Mouse (Mus musculus): Measurements from ENCODE around the gene Gm30191. TPM values are rescaled to one million over a fixed set of nuclear protein-coding genes. Genes with fewer than 3 reads are reported as not detected.

The Gm30191 gene
- polyA plus RNA-seq, 1 experiment from 2014 or later = not detected

DNA sequence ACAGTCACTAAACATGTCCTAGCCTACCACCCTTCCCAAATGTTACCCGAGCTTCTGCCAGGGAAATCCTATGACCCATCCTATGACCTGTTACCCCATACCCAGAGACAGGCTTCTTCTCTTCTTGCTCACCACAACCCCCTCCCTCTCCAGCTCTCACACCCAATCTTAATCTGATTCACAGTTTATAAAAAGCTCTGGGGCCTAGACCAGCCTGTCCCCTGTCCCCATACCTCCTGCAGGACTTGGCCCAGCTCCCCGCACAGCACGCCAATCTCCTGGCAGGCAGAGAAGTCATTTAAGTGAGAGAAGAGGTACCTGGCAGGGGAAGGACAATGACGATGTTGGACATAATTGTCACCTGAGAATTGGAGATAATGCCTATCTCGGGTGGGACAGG, 11.9 kb upstream of the Gm30191 start:
- 85% methylated on average over 5 of the region's 5 CpGs for WGBS
- Histone ChIP-seq H3K36me3 (ENCODE audit: control insufficient read depth, insufficient read depth, low read length) (no peaks in the 10 kb centered on the region), H3K27me3 (replicated peaks; ENCODE audit: control insufficient read depth, insufficient read depth, low read length) (peaks cover 13% of the 10 kb centered on the region), H3K27ac (ENCODE audit: low read depth) (no peak overlapping the region), H3K4me3 (ENCODE audit: low read depth, low read length) (no peak overlapping the region), H3K4me1 (replicated peaks; ENCODE audit: control insufficient read depth, insufficient read depth, low read length) (no peaks in the 10 kb centered on the region), H3K4me2 (ENCODE audit: low read length) (no peak overlapping the region), H3K9ac (ENCODE audit: low read length) (no peak overlapping the region), H3K9me3 (ENCODE audit: control insufficient read depth, low read length) (no peaks in the 10 kb centered on the region)
- no peak for ATAC-seq (replicated peaks; ENCODE audit: low FRiP score, low TSS enrichment, low read depth)
- no peak for DNase-seq (ENCODE audit: low spot score)

DNA sequence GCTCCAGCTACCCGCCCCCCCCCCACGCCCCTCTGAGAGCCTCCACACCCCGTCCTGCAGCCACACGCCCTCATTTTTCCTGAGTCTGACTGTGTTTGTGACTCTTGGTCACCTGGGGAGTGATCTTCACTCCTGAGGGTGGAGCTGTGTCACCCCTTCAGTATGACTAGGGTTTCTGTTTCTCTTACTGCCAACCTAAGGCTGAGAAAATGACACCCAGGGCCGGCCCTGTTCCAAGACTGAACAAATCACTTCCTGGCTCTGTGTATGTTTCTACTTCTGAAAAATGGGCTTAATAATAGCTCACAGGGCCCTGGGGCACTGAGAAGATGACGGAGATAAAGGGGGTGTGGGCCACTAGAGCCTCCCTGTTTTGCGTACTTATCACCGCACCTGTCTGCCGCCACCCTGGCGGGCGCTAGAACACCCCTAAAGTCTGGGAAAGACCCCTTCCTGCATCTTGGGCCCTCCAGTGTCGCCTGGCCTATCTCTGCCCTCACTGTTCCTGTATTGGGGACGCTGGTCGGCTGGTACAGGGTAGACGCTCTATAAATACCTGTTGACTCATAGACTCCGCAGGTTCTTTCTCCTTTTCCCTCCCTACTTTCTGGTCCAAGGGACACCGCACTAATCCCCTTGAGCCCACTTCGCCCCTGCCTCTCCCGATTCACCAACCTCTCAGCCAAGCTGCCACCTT, 9.0 kb upstream of the Gm30191 start:
- Histone ChIP-seq H3K4me2 (ENCODE audit: low read length) (peak overlapping the region; percentile 43), H3K27ac (ENCODE audit: low read depth) (no peak overlapping the region), H3K9ac (ENCODE audit: low read length) (peak overlapping the region; percentile 25), H3K4me1 (replicated peaks; ENCODE audit: control insufficient read depth, insufficient read depth, low read length) (no peaks in the 10 kb centered on the region), H3K27me3 (replicated peaks; ENCODE audit: control insufficient read depth, insufficient read depth, low read length) (peaks cover 13% of the 10 kb centered on the region), H3K9me3 (ENCODE audit: control insufficient read depth, low read length) (no peaks in the 10 kb centered on the region), H3K36me3 (ENCODE audit: control insufficient read depth, insufficient read depth, low read length) (no peaks in the 10 kb centered on the region), H3K4me3 (ENCODE audit: low read depth, low read length) (peak overlapping the region; percentile 34)
- ATAC-seq (replicated peaks; ENCODE audit: low FRiP score, low TSS enrichment, low read depth) (peak; percentile 66), DNase-seq (ENCODE audit: low spot score) (peak; percentile 78)
- 20% methylated on average over 19 of the region's 19 CpGs for WGBS

GRCm38 (mm10) chr4:134238279-134238651, 8.5 kb upstream of the Gm30191 start, which contains the start of gene Cnksr1:
Gene Cnksr1, minus strand, starts transcription at chr4:134238399.
- Histone ChIP-seq H3K27ac (ENCODE audit: low read depth) (no peak within 1 kb of the TSS), H3K4me3 (ENCODE audit: low read depth, low read length) (peak within 1 kb of the TSS; percentile 34), H3K4me1 (replicated peaks; ENCODE audit: control insufficient read depth, insufficient read depth, low read length) (no peaks in the 10 kb centered on the region), H3K9ac (ENCODE audit: low read length) (peak within 1 kb of the TSS; percentile 25), H3K27me3 (replicated peaks; ENCODE audit: control insufficient read depth, insufficient read depth, low read length) (peaks cover 13% of the 10 kb centered on the region), H3K4me2 (ENCODE audit: low read length) (peak within 1 kb of the TSS; percentile 43), H3K36me3 (ENCODE audit: control insufficient read depth, insufficient read depth, low read length) (0 out of 2 replicates have a peak, but pooled peaks cover 5% of the 10 kb centered on the region), H3K9me3 (ENCODE audit: control insufficient read depth, low read length) (no peaks in the 10 kb centered on the region)
- ATAC-seq (replicated peaks; ENCODE audit: low FRiP score, low TSS enrichment, low read depth) (peak; percentile 88), DNase-seq (ENCODE audit: low spot score) (no peak)
- 2% methylated on average over 18 of the region's 18 CpGs for WGBS

DNA sequence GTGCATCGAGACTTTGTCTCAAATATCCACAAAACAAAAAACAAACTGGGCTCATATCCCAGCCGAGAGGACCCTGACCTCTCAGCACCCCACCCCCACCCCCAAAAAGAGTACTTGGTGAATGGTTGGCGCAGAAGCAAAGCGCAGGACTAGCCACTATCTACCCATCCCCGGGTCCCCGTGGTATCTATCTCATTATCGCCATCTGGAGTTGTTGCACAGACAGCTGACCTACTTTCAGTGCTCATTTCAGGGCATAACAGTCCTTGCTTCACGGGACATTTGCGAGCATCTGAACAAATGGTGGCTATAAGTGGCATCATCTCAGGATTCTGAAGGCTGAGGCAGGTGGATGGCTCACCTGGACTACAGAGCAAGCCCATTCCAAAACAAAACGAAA, 8.0 kb upstream of the Gm30191 start:
- Histone ChIP-seq H3K36me3 (ENCODE audit: control insufficient read depth, insufficient read depth, low read length) (0 out of 2 replicates have a peak, but pooled peaks cover 7% of the 10 kb centered on the region), H3K4me3 (ENCODE audit: low read depth, low read length) (peak overlapping the region; percentile 34; the same call in 1 of the 2 replicates)

GRCm38 (mm10) chr4:134243516-134244250, 3.1 kb upstream of the Gm30191 start, which contains the start of gene E130218I03Rik:
Gene E130218I03Rik, plus strand, starts transcription at chr4:134243662.
- no peak for ATAC-seq (replicated peaks; ENCODE audit: low FRiP score, low TSS enrichment, low read depth)
- H3K4me2 ChIP-seq (ENCODE audit: low read length) = peak within 1 kb of the TSS; percentile 90
- 0 out of 2 replicates have a peak, but pooled peaks cover 8% of the 10 kb centered on the region for H3K36me3 ChIP-seq (ENCODE audit: control insufficient read depth, insufficient read depth, low read length)
- H3K4me1 ChIP-seq (replicated peaks; ENCODE audit: control insufficient read depth, insufficient read depth, low read length) = peaks cover 7% of the 10 kb centered on the region
- no peak for DNase-seq (ENCODE audit: low spot score)
- 94% methylated on average over 17 of the region's 17 CpGs for WGBS
- H3K27ac ChIP-seq (ENCODE audit: low read depth) = no peak within 1 kb of the TSS
- H3K4me3 ChIP-seq (ENCODE audit: low read depth, low read length) = peak within 1 kb of the TSS; percentile 86
- H3K27me3 ChIP-seq (replicated peaks; ENCODE audit: control insufficient read depth, insufficient read depth, low read length) = peaks cover 29% of the 10 kb centered on the region
- peak within 1 kb of the TSS; percentile 84; the same call in 1 of the 2 replicates for H3K9ac ChIP-seq (ENCODE audit: low read length)
- H3K9me3 ChIP-seq (ENCODE audit: control insufficient read depth, low read length) = no peaks in the 10 kb centered on the region

More for the DNA sequence above, 8.0 kb upstream of the Gm30191 start:
- Histone ChIP-seq H3K27ac (ENCODE audit: low read depth) (no peak overlapping the region), H3K4me2 (ENCODE audit: low read length) (peak overlapping the region; percentile 43), H3K9me3 (ENCODE audit: control insufficient read depth, low read length) (no peaks in the 10 kb centered on the region), H3K9ac (ENCODE audit: low read length) (no peak overlapping the region), H3K4me1 (replicated peaks; ENCODE audit: control insufficient read depth, insufficient read depth, low read length) (no peaks in the 10 kb centered on the region), H3K27me3 (replicated peaks; ENCODE audit: control insufficient read depth, insufficient read depth, low read length) (peaks cover 13% of the 10 kb centered on the region)
- DNase-seq (ENCODE audit: low spot score) (no peak), ATAC-seq (replicated peaks; ENCODE audit: low FRiP score, low TSS enrichment, low read depth) (peak; percentile 9; the same call in 1 of the 2 replicates)
- WGBS = 8% methylated on average over 10 of the region's 10 CpGs

- peaks cover 8% of the 10 kb centered on the region for H3K4me1 ChIP-seq (replicated peaks; ENCODE audit: control insufficient read depth, insufficient read depth, low read length)
- under 1% methylated on average over 60 of the region's 60 CpGs for WGBS
- H3K4me2 ChIP-seq (ENCODE audit: low read length) = peak within 1 kb of the TSS; percentile 90
- peak; percentile 99 for DNase-seq (ENCODE audit: low spot score)
- peak; percentile 86 for ATAC-seq (replicated peaks; ENCODE audit: low FRiP score, low TSS enrichment, low read depth)
- H3K36me3 ChIP-seq (ENCODE audit: control insufficient read depth, insufficient read depth, low read length) = 0 out of 2 replicates have a peak, but pooled peaks cover 8% of the 10 kb centered on the region
- peak within 1 kb of the TSS; percentile 86 for H3K4me3 ChIP-seq (ENCODE audit: low read depth, low read length)
- no peak within 1 kb of the TSS for H3K27ac ChIP-seq (ENCODE audit: low read depth)
- peak within 1 kb of the TSS; percentile 84 for H3K9ac ChIP-seq (ENCODE audit: low read length)
- peaks cover 33% of the 10 kb centered on the region for H3K27me3 ChIP-seq (replicated peaks; ENCODE audit: control insufficient read depth, insufficient read depth, low read length)
- no peaks in the 10 kb centered on the region for H3K9me3 ChIP-seq (ENCODE audit: control insufficient read depth, low read length)
Measured at GRCm38 (mm10) chr4:134245148-134245843, 1.4 kb upstream of the Gm30191 start, which contains the start of gene Zfp593. Gene Zfp593, minus strand, starts transcription at chr4:134245592.

DNA sequence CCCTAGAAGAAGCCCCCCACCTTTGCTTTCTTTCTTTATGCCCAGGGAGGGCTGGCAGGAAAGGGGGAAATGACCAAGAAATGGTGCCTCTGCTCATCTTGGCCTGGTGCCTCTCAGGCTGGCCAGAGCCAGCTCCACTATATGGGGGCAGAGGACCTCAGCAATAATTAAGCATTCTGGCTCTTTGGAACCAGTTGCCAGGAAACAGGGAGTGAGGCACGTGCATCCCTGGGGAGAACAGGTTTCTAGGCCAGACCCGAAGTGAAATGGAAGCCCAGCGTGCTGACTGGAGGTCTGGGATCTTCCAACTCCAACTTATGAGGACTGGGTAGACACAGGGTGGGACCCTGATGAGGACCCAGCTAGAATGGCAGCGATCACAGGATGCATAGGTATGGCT, 479 bp upstream of the Gm30191 start:
- H3K4me3 ChIP-seq (ENCODE audit: low read depth, low read length) = no peak overlapping the region
- peaks cover 16% of the 10 kb centered on the region for H3K4me1 ChIP-seq (replicated peaks; ENCODE audit: control insufficient read depth, insufficient read depth, low read length)
- H3K9ac ChIP-seq (ENCODE audit: low read length) = no peak overlapping the region
- H3K27ac ChIP-seq (ENCODE audit: low read depth) = no peak overlapping the region
- no peak overlapping the region for H3K4me2 ChIP-seq (ENCODE audit: low read length)
- 45% methylated on average over 4 of the region's 4 CpGs for WGBS
- H3K27me3 ChIP-seq (replicated peaks; ENCODE audit: control insufficient read depth, insufficient read depth, low read length) = peaks cover 42% of the 10 kb centered on the region
- H3K9me3 ChIP-seq (ENCODE audit: control insufficient read depth, low read length) = no peaks in the 10 kb centered on the region
- H3K36me3 ChIP-seq (ENCODE audit: control insufficient read depth, insufficient read depth, low read length) = 0 out of 2 replicates have a peak, but pooled peaks cover 8% of the 10 kb centered on the region
- DNase-seq (ENCODE audit: low spot score) (no peak), ATAC-seq (replicated peaks; ENCODE audit: low FRiP score, low TSS enrichment, low read depth) (no peak)

DNA sequence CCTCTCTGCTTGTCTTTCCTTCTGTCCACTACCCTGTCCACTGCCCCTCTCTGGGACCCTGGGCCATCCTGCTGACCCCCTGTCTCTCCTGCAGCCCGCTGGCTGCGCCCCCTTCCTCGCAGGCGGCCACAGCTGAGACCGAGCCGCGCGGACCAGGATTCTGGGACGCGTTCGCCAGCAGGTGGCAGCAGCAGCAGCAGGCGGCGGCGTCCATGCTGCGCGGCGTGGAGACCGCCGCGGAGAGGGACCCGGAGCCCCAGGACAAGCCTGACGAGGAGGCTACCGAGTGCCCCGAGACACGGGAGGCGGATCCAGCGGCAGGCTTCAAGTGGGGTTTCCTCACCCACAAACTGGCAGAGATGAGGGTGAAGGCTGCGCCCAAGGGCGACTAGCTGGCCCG, 2.9 kb downstream of the Gm30191 start:
- Histone ChIP-seq H3K9me3 (ENCODE audit: control insufficient read depth, low read length) (no peaks in the 10 kb centered on the region), H3K36me3 (ENCODE audit: control insufficient read depth, insufficient read depth, low read length) (no peaks in the 10 kb centered on the region), H3K27ac (ENCODE audit: low read depth) (no peak overlapping the region), H3K4me1 (replicated peaks; ENCODE audit: control insufficient read depth, insufficient read depth, low read length) (peaks cover 39% of the 10 kb centered on the region), H3K9ac (ENCODE audit: low read length) (no peak overlapping the region), H3K4me3 (ENCODE audit: low read depth, low read length) (peak overlapping the region; percentile 6), H3K4me2 (ENCODE audit: low read length) (peak overlapping the region; percentile 46), H3K27me3 (replicated peaks; ENCODE audit: control insufficient read depth, insufficient read depth, low read length) (peaks cover 68% of the 10 kb centered on the region)
- ATAC-seq (replicated peaks; ENCODE audit: low FRiP score, low TSS enrichment, low read depth) = peak; percentile 51; the same call in 1 of the 2 replicates
- peak; percentile 92 for DNase-seq (ENCODE audit: low spot score)
- WGBS = 1% methylated on average over 30 of the region's 30 CpGs

All from intestine, embryonic 14.5 days (tissue).